In the genomic region with DNA sequence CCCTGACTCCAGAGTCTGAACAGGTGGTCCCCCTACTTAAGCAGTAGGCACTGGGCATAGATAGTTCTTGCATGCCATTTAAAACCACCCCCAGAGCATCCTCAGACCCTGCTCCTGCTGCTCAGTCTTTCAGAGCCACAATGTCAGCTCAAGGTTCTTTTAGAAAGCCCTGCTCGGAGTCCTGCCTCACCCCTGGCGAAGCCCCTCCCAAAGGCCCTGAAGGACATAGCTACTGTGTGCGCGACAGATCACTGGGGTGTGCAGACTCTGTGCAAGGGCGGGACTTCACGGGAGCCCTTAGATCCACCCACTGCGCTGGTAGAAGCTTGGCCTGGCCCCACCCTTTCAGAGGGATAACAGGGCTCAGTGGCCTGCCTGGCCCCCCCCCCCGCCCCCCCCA, we compare ENCODE assay signal across 8 mouse cellular contexts. TPM values are rescaled to one million over a fixed set of nuclear protein-coding genes. Genes with fewer than 3 reads are reported as not detected.
DNase-seq lines count a peak whose midpoint lies in the region; ATAC-seq lines count a peak whose summit lies in the region.

No protein-coding gene starts in this region.

- ATAC-seq in frontal cortex, adult (ENCODE audit: low TSS enrichment) = peak; percentile 12; the same call in 1 of the 2 replicates
- ATAC-seq in embryonic facial prominence, embryonic 12.5 days (ENCODE audit: insufficient number of reproducible peaks, insufficient read depth, low FRiP score, low TSS enrichment) = no peak
- no peak for ATAC-seq in limb, embryonic 12.5 days (ENCODE audit: insufficient number of reproducible peaks, insufficient read depth, low FRiP score, low TSS enrichment, low read depth)

- no peaks in the 10 kb centered on the region for H3K9me3 ChIP-seq in embryonic facial prominence, embryonic 12.5 days
- H3K9me3 ChIP-seq in limb, embryonic 12.5 days = no peaks in the 10 kb centered on the region

- peak overlapping the region; percentile 56; the same call in 1 of the 2 replicates for H3K4me2 ChIP-seq in embryonic facial prominence, embryonic 12.5 days (replicated peaks)
- H3K4me2 ChIP-seq in limb, embryonic 12.5 days = peak overlapping the region; percentile 62; the same call in 1 of the 2 replicates

- intact Hi-C loops in left cerebral cortex, postnatal 36 days (cut with DNase I) = no loop called here

- H3K36me3 ChIP-seq in embryonic facial prominence, embryonic 12.5 days = peaks cover 65% of the 10 kb centered on the region
- peaks cover 79% of the 10 kb centered on the region for H3K36me3 ChIP-seq in limb, embryonic 12.5 days

- 0 out of 2 replicates have a peak overlapping the region, but pooled peaks have one; percentile 5 for H3K27ac ChIP-seq in embryonic facial prominence, embryonic 12.5 days
- no peak overlapping the region for H3K27ac ChIP-seq in limb, embryonic 12.5 days

- DNase-seq in frontal cortex, postnatal 36 days (ENCODE audit: low spot score in 2 of 2) = no peak
- DNase-seq in A20 (ENCODE audit: low read depth, low spot score) = peak; percentile 59
- DNase-seq in left cerebral cortex, postnatal 36 days (ENCODE audit: low spot score in 2 of 2) = no peak
- no peak for DNase-seq in layer of hippocampus, adult 9-10 months (ENCODE audit: low spot score)
- no peak for DNase-seq in frontal cortex, postnatal 14 days (ENCODE audit: low spot score in 2 of 2)

- no peak overlapping the region for H3K9ac ChIP-seq in embryonic facial prominence, embryonic 12.5 days
- H3K9ac ChIP-seq in limb, embryonic 12.5 days (replicated peaks) = no peak overlapping the region

- WGBS in embryonic facial prominence, embryonic 12.5 days = 46% methylated on average over 7 of the region's 8 CpGs
- WGBS in limb, embryonic 12.5 days = 56% methylated on average over 8 of the region's 8 CpGs

- H3K4me1 ChIP-seq in embryonic facial prominence, embryonic 12.5 days = peaks cover 19% of the 10 kb centered on the region
- peaks cover 16% of the 10 kb centered on the region for H3K4me1 ChIP-seq in limb, embryonic 12.5 days (replicated peaks)

- H3K27me3 ChIP-seq in embryonic facial prominence, embryonic 12.5 days = peaks cover 17% of the 10 kb centered on the region
- peaks cover 30% of the 10 kb centered on the region for H3K27me3 ChIP-seq in limb, embryonic 12.5 days

- H3K4me3 ChIP-seq in embryonic facial prominence, embryonic 12.5 days = 0 out of 2 replicates have a peak overlapping the region, but pooled peaks have one; percentile 27
- no peak overlapping the region for H3K4me3 ChIP-seq in limb, embryonic 12.5 days (replicated peaks)

RNA-seq across cellular contexts. Expression of a gene that starts 1.0 kb away (rescaled TPM):
- 0.99 TPM in 1 of 2 replicates, not detected in the other for polyA plus RNA-seq in embryonic facial prominence, embryonic 12.5 days (2016; fragmentation: Nextera tagmentation; extraction: Ambion mirVana)
- polyA plus RNA-seq in limb, embryonic 12.5 days (2016; fragmentation: Nextera tagmentation; extraction: Ambion mirVana) = 0.65 and 0.95 TPM in 2 replicates
- 1 to 10 TPM in 1 of 2 experiments, not detected in 1; 1.2 TPM for total RNA-seq in left cerebral cortex, postnatal 36 days (2021)

RNA-seq across cellular contexts. Expression of a gene that starts 8.5 kb away (rescaled TPM):
- polyA plus RNA-seq in embryonic facial prominence, embryonic 12.5 days (2016; fragmentation: Nextera tagmentation; extraction: Ambion mirVana) = 143 and 147 TPM in 2 replicates
- polyA plus RNA-seq in limb, embryonic 12.5 days (2016; fragmentation: Nextera tagmentation; extraction: Ambion mirVana) = 143 and 156 TPM in 2 replicates
- total RNA-seq in left cerebral cortex, postnatal 36 days (2021) = 100 to 1,000 TPM; 115 to 135 TPM

RNA-seq across cellular contexts. Expression of a gene that starts 11.0 kb away (rescaled TPM):
- 191 and 198 TPM in 2 replicates for polyA plus RNA-seq in embryonic facial prominence, embryonic 12.5 days (2016; fragmentation: Nextera tagmentation; extraction: Ambion mirVana)
- 202 and 203 TPM in 2 replicates for polyA plus RNA-seq in limb, embryonic 12.5 days (2016; fragmentation: Nextera tagmentation; extraction: Ambion mirVana)
- total RNA-seq in left cerebral cortex, postnatal 36 days (2021) = 10 to 100 TPM; 91.4 to 99.7 TPM

RNA-seq across cellular contexts. Expression of a gene that starts 11.1 kb away (rescaled TPM):
- polyA plus RNA-seq in embryonic facial prominence, embryonic 12.5 days (2016; fragmentation: Nextera tagmentation; extraction: Ambion mirVana) = 683 and 688 TPM in 2 replicates
- 671 and 778 TPM in 2 replicates for polyA plus RNA-seq in limb, embryonic 12.5 days (2016; fragmentation: Nextera tagmentation; extraction: Ambion mirVana)
- 10 to 100 TPM; 59.7 to 67.5 TPM for total RNA-seq in left cerebral cortex, postnatal 36 days (2021)

RNA-seq across cellular contexts. Expression of a gene that starts 15.8 kb away (rescaled TPM):
- polyA plus RNA-seq in embryonic facial prominence, embryonic 12.5 days (2016; fragmentation: Nextera tagmentation; extraction: Ambion mirVana) = 29.7 and 30.4 TPM in 2 replicates
- 29.5 and 29.9 TPM in 2 replicates for polyA plus RNA-seq in limb, embryonic 12.5 days (2016; fragmentation: Nextera tagmentation; extraction: Ambion mirVana)
- 10 to 100 TPM; 37.8 to 43.3 TPM for total RNA-seq in left cerebral cortex, postnatal 36 days (2021)
